Mouse (Mus musculus) thymus, adult 18-20 months (tissue): ENCODE measurements around the gene Ms4a6d.
"Not testable (repeated sequence)": the region's sequence is repeated elsewhere in the genome, so short reads cannot be mapped to it uniquely, and the experiment has no call there.

Source experiments
- DNase-seq, 2 experiments: peaks; one replicate each; pipeline ENCODE4 v3.0.0; 2022; ENCODE audit warnings: mixed read lengths in 2 of 2

Ms4a6d gene

DNA sequence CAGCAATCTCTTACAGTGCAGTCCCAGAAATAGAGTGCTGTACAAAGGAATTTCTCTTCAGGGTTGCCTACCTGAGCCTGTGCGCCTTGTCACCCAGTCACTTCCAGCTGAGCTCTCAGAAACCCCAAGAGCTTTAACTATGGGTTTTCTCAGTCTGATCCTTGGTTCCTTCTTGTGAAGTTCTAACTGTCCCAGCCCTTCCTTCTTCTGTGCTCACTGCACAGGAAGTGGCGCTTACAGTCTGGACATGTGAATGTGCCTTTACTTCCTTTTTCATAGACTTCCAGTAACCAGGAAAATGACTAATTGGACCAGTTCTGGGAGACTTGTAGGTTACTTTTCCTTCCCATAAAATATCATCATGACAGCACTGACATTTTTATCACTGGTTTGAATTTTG lies at the start of gene Ms4a6d:
Ms4a6d (minus strand) TSS at position 247 of the 400 bp plus-strand sequence.
- DNase-seq, result no peak

DNA sequence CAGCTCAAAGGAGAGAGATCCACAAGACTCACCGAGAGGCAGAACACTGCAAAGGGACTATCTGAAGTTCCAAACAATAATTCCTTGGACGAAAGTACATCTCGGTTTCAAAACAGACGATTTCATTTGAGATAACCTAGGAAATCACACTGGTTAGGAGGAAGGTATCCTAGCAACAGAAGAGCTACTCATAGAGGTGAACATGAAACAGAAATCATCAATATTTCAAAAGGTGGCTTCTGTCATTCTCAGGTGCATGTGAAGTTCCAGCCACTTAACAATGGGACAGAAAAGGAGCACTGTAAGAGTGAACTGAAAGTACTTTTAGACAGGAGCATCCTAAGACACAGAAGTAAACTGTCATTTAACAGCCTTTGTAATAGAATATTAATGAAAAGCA lies 44.9 kb upstream of the Ms4a6d start:
- DNase-seq, result no peak

DNA sequence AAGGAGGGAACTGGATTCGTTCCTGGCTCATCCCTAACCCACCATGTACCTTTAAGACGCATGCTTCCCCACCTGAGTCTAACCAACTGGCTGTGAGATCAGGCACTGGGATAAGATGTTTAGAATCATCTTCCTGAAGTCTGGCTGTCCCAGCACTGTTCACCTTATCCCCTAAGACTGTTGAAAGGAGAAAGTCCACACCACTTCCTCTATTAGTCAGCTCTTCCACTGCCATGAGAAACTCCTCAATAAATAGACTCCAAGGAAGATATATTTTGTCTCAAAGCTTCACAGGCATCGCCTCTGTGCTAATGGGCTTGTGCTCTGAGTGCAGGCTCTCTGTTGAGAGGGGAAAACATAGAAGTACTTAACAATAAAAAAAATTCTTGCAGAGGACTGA lies 41.5 kb upstream of the Ms4a6d start:
- no peak for DNase-seq

DNA sequence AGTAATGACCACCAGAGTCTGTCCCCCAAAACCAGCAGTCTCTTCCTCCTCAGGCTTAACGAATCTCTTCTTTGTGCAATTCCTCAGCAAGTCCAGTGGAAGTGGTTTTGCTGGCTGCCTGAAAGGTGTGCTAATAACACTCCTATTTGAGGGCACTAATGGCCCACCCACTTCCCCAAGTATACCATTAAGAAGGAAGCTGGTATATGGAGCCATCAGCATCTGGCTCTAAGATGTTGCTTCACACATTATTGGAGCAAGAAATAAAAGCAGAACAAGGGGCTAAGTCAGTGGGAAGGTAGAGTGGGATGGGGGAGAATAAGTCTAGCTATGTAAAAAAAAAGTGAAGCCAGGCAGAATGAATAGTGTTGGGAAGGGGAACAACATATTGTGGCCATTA lies 36.1 kb upstream of the Ms4a6d start, which contains the start of gene Ms4a3:
Ms4a3 (minus strand) TSS at position 120 of the 400 bp plus-strand sequence.
- DNase-seq, result no peak

DNA sequence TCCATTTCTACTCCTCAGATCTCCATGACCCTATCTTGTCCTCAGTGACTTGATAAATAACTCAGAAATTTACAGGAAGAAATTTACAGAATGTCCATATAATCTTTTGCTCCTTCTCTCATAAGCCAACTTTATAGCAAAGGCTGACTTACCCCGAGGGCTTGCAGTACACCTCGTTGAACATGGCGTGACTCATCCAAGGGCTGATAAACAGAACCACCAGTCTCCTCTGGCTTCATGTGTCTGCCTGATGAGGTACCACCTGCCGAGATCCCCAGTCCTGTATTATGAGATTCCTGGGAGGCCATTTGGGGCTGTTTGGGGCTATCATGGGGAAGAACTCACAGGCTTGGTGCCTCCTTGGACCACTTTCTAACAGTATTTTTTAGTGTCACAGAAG lies 34.4 kb upstream of the Ms4a6d start:
- no peak for DNase-seq

DNA sequence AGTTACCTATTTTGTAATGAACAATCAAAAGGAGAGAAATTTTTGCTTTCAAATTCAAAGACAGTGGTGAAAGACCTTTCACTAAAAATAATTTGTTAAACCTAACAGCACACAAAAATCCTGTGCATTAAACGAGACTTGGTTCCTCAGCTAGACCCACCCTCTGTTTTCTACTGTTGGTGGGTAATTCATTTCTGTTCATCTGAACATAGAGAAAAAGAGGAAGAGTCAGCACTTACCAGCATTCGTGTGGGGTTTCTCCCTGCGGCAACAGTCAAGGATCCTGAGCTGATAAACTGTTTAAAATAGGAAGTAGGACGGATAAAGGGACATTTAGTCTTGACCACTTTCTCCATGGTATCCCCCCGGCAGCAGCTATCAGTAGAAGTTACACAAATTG lies 30.9 kb upstream of the Ms4a6d start:
- DNase-seq, result no peak

DNA sequence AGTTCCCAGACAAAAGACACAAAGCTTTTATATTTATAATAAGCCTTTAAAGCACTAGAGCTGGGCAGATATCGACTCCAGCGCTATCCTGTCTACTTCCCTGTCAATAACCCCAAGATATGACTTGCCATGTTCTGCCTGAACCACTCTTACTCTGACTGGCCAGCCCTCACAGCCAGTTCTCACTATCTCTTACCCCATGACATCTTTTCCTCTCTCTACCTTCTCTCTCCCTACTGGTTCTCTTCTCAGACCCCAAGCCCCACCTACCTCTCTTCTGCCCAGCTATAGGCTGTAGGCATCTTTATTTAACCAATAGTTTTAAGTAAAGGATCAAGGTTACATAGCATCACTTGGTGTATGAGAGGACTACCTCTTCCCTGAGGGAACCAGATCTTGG lies 29.7 kb upstream of the Ms4a6d start:
- DNase-seq, result no peak

DNA sequence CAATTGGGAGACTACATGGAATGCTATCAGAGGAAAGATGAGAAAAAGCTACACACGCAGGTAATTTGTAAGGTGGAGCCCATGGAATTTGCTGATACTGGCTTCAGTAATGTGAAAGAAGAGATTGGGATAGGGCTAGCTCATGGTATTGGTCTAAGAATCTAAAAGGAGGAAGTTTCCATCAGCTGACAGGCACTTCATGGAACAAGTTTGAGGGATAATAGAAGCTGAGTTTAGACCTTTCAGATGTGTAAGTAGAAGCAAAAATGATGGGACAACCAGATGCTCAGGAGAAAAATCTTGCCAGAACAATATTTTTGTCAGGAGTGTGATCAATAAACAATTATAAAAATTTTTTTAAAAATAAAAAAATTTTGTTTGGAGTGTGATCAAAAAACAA lies 29.1 kb upstream of the Ms4a6d start:
- DNase-seq, result no peak

DNA sequence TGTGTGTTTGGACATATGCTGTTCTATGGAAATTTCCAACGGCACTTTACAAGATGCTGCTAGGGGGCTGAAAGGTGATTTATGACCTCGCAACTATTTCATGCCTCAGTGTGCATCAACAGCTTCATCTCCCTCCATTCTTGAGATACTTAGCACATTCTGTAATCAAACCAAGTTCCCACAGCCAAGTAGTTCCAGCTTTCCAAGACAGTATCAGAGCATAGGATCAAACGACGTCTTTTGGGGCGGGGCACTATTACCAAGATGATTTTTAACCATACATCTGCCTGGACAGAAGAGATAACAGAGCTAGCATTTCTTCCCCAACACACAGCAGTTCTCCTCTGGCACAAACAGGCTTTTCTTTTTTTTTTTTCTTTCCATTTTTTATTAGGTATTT lies 20.6 kb upstream of the Ms4a6d start:
- no peak for DNase-seq

DNA sequence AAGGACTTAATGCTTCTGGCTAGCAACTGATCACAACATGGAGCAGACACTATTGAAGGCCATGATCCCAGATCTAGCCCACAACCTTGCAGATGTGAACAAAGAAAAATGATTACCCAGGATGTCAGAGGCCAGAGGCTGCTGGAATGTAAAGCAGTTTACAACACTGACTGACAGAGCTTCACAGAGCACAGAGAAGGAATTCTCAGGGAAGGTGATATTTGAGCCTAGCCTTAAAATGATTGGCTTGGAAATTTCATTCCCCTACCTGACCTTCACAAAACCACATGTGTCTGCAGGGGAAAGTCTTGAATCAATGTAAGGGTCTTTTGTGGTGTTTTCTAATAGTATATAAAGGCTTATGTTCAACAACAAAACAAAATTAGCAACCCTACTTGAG lies 20.2 kb upstream of the Ms4a6d start:
- no peak for DNase-seq

DNA sequence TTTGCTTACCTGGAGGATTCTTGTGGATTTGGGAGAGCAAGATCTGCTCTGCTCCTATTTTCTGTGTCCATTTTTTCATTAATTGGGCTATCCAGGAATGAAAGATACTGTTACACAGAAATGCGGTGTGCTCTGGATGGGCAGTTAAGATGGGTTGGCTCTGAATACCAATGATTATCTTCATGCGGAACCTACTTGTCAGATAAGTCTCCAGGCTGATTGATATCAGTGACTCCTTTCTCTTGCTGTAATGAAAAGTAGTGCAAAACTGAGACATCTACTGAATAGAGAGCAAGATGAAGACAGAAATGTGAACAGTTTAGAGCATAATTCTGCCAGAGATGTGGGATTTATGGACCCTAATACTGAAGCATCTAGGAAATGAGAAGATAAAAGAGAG lies 18.9 kb upstream of the Ms4a6d start, which contains the start of gene Ms4a2:
Ms4a2 (minus strand) TSS at position 169 of the 400 bp plus-strand sequence.
- DNase-seq, result no peak

DNA sequence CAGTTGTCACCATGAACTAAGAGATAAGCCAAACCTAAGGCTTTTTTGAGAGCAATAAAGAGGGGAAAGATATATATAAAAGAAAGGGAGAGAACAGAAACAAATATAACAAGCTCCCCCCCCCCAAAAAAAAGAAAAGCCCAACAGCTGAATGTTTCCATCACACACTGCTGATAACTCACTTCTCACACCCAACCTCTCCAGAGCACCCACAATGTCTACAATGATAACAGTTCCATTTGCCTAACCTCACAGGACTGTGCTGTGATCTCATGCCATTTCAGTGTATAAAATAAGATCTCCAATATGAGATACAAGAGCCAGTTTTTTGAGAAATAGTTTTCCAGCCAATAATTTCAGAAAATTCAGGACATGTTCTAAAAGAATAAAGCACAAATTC lies 13.3 kb upstream of the Ms4a6d start:
- DNase-seq, result no peak

DNA sequence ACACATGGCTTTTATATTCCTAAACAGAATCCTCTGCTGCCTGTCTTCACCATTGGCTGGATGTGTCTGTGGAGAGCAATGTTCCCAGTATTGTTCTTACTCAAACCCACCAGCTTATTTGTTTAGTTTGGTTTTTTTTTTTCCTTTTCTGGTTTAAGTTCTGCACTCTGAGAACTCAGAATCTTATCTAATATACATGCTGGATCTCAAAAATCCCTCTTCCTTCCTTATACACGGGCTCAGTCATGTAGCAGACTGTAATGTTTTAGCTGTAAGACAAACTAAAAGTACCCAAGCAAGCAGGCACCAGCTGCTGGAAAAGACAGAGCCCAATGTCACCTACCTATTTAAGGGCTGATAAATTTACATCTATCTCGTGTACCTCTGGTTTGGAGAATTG lies 10.2 kb upstream of the Ms4a6d start:
- no peak for DNase-seq

DNA sequence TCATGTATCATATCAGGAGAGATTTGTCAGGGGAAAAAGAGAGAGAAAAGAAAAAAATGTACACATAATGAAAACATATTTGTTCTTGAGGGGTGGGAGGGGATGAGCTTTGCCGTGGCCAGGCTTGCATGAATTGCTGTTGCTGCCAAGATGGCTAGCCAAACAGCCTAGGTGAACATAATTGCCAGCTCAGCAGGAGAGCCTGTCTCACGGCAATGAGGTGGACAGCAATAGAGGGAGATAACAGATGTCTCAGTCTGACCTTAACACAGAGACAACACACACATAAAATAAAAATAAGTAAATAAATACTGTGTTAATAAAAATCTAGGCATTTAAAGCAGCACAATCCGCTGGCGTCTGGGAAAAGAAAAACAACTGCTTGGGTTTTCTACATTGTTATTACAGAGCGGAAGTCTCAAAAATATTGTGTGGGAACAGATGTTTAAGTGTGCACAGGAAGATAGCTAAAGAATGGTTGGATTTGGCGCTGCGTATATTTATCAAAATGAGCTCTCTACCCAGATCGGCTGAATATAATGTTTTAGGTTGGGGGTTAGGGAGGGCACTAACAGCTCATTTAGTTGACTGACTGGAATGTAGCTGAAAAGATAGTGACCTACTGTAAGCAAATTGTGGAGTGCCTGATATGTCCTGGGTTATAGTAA lies 9.3 kb upstream of the Ms4a6d start:
- no peak for DNase-seq

DNA sequence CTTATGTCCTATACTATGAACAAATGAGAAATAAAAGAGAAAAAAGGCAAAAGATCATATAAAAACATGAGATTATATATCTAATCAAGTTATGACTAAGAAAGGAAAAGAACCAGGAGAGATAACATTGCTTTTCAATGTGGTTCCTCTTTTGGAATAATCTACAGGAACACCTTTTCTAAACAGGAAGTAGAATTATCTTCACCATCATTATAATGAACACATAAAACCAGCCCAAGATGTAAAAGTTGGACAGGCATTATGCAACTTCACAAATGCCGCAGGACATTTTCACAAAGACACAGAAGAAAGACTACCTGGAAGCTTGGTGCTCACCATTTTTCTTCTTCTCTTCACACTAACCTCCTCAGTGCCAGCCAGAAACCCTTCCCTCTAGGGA lies 8.4 kb upstream of the Ms4a6d start:
- no peak for DNase-seq

DNA sequence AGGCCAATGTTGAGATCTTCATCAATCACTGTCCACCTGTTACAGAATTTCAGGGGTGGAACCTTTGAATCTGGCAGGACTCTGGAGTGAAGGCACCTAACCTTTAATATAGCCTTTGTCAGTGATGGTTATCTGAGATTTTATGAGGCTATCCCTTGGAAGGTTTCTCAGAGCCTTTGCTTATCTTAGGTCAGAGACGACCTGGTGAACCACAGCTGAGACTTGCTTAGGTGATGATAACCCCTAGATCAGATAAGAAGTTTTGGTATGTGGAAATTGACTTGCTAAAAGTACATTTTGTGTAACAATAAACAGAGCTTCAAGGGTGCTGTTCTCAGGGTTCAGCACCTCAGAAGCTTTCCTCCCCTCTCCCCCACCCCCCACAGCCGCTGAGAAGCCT lies 7.6 kb upstream of the Ms4a6d start:
- DNase-seq, result no peak

DNA sequence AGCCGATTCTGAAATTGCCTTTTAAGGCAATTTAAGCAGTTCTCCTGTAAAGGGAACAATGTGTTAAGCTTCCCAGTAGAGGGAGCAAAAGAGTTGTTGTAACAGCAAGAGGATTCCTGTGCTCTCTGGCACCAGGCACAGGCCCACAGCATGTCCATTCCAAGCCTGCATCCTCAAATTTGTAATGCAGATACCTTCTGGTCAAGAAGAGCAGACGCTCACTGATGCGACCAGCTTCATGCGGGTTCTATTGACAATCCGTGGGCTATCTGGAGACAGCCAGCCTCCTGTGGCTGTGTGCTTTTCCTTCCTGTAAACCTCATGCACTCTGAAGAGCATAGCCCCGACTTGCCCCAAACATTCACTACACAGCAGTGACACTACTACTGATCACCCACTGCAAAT lies 6.9 kb upstream of the Ms4a6d start:
- no peak for DNase-seq

DNA sequence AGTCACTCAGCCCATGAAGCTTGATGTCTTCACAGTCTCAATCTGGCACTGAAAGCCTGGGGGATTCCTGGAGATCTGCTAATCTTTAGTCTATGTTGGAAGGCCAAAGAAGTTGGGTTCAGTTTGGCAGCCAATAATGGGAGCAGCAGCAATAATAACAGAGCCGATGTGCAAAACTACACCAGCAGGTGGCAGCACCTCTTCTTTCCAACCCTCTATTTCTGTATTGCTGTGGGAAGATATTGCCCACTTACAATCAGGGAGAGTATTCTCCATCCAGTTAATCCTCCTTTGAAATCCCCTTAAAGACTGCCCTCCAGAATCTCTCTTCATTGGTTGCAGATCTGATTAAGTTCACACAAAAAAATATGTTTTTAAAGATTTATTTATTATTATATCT lies 3.5 kb upstream of the Ms4a6d start:
- no peak for DNase-seq

DNA sequence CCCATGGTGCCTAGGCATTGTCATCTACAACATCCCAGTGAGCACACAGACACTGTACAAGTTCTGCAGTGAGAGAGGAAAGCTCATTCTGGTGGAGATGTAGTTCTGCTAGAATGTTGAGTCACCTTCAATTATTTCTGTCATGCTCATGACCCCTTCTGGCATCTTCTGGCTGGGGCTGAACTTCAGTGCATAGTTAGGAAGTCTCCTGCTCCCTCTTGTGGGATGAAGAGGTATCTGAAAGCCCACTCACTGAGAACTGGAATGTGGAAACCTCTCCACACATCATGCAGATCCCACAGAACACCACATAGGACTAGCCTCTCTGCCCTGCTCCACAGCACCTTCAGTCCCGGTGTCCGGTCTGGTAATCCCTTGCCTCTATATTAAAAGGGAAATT lies 2.6 kb downstream of the Ms4a6d start:
- peak in 1 of 2 experiments; percentile 48 for DNase-seq

DNA sequence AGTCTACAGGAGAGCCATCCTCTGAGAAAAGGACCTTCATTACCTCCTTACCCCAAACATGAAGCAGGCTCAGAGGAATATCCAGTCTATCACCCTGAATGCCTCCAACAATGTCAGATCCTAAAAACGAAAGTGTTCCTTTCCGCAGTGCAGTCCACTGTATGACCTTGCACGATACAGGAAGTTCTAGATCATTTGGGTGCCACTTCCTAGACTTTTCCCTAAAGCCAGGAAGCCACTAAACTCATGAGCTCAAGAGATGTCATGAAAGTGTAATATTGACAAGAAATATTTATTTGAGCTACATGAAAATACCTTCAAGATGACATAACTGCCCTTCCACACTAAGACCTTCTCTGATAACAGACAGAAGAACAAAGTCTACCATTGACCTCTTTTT lies 3.3 kb downstream of the Ms4a6d start:
- no peak for DNase-seq

DNA sequence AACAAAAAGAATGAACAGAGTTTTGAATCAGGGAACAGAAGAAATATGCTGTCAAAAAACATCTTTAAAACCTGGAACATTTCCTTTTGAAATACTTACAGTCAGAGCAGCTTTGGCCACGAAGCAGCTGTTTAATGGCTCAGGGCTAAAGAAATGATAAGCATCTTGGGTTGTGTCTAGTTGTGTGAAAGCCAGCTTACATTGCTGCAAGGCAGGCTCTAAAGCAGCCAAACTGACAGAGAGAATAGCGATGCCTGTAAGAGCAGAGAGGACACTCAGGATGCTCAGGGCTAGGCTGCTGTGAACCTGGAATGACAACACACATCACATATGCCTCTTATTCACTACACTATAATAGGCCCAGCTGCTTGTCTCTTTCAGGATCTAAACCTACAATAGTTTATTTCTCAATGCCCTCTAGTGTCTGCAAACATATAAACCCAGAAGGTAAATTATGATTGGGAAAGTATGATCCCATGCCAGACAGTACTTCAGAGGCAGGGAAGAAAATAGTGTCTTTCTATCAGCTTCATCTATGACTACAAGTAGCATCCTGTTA lies 14.7 kb downstream of the Ms4a6d start:
- DNase-seq, result no peak

DNA sequence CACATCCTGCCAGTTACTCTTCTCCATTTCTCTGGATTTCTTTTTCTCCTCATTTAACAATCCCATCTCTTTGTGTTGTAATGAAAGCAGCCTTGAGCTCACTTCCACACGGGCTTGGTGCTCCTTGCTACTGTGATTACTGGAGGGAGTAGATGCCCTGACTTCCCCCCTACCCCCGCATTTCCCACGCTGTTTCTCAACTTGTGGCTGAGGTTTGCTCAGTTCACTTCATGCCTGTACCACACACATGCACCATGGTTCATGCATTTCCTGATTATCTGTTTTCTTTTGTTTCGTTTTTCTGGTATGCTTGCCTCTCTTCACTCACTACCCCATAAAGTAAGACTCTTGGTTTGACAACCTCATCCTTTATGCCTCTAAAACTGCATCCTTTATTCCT lies 15.4 kb downstream of the Ms4a6d start:
- DNase-seq, result peak in 1 of 2 experiments; percentile 40

DNA sequence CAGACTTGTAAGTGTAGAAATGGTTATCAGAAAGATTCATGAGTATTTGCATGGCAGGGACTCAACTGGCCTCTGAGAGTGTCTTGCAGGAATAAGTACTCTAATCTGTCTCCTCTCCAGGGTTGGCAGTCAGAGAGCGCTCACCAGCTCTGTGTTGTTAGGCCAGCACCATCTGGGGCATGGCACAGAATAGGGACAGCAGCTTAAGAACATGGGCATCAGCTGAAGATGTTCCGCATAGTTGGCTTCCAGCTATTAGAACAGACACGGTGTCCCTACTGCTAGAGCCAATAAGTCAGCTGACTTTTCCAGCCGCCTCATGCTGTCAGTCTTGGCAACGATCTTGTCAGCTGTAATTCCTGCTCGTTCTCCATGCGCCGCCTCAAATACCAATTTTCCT lies 29.7 kb downstream of the Ms4a6d start:
- no peak for DNase-seq

DNA sequence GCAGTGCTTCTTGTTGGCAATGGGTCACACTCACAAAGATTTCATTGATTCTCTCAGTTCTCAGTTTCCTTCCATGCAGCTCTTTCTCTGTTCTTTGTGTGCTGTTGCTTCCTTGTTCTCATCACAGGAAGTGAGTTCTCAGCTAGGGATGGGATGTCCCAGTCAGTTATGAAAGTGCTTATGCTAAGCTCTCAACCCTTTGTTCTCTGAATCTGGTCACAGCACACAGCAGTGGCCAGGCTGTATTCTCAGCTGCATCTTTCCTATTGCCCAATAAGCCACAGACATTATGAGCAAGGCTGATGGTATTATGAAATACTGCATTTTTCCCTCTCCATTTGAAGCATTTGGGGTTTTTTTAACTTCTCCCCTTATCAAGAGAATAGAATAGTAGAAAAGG lies 45.1 kb downstream of the Ms4a6d start:
- not testable (repeated sequence) for DNase-seq

DNA sequence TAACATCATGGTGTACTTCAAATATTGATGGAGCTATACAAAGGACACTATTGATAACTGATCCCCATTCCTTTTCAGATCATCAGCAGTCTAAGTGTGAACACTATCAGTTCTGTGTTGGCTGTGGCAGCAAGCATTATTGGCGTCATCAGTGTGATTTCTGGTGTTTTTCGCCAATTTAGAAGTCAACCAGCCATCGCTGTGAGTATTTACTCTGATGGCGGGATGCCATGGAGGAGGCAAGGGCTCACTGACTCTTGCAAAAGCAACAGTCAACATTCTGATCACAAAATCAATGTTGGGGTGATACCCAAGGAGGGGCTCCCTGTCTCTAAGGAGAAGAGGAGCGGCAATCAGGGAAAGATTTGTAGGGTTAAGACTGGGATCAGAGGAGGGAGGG lies 49.9 kb downstream of the Ms4a6d start:
- no peak for DNase-seq
